Mouse (Mus musculus): Measurements from ENCODE around the gene Vps33a. TPM values are rescaled to one million over a fixed set of nuclear protein-coding genes. Genes with fewer than 3 reads are reported as not detected.
A peak's percentile ranks its signal among the peaks of the same experiment; 100 is the strongest.

Vps33a gene
- polyA plus RNA-seq, 1 experiment from 2014 or later: 83.9 TPM

- Histone ChIP-seq H3K79me2 (ENCODE audit: inconsistent target) (peaks cover 56% of the 10 kb centered on the region; the same call in 1 of the 2 replicates), H3K27ac (no peak overlapping the region), H3K4me3 (ENCODE audit: inconsistent target) (no peak overlapping the region), H3K36me3 (ENCODE audit: inconsistent target) (peaks cover 90% of the 10 kb centered on the region)
- 95% methylated on average over 11 of the region's 11 CpGs for WGBS (ENCODE audit: missing documents)
Measured at GRCm38 (mm10) chr5:123561128-123561527, 11.7 kb downstream of the Vps33a start.

GRCm38 (mm10) chr5:123559588-123559987 lies 13.2 kb downstream of the Vps33a start:
- H3K27ac ChIP-seq: no peak overlapping the region
- H3K4me3 ChIP-seq (ENCODE audit: inconsistent target): no peak overlapping the region
- peaks cover 41% of the 10 kb centered on the region; the same call in 1 of the 2 replicates for H3K79me2 ChIP-seq (ENCODE audit: inconsistent target)
- H3K36me3 ChIP-seq (ENCODE audit: inconsistent target): peaks cover 84% of the 10 kb centered on the region
- 94% methylated on average over 8 of the region's 8 CpGs for WGBS (ENCODE audit: missing documents)

- 84% methylated on average over 2 of the region's 2 CpGs for WGBS (ENCODE audit: missing documents)
- Histone ChIP-seq H3K36me3 (ENCODE audit: inconsistent target) (peaks cover 62% of the 10 kb centered on the region), H3K27ac (no peak overlapping the region)
Measured at GRCm38 (mm10) chr5:123556451-123556850, 16.4 kb downstream of the Vps33a start.

GRCm38 (mm10) chr5:123555693-123556092 lies 17.1 kb downstream of the Vps33a start:
- H3K4me3 ChIP-seq (ENCODE audit: inconsistent target): no peak overlapping the region
- H3K36me3 ChIP-seq (ENCODE audit: inconsistent target): peaks cover 54% of the 10 kb centered on the region
- WGBS (ENCODE audit: missing documents): 94% methylated on average over 7 of the region's 7 CpGs

More at GRCm38 (mm10) chr5:123556451-123556850, 16.4 kb downstream of the Vps33a start:
- H3K79me2 ChIP-seq (ENCODE audit: inconsistent target): peaks cover 15% of the 10 kb centered on the region; the same call in 1 of the 2 replicates
- no peak overlapping the region for H3K4me3 ChIP-seq (ENCODE audit: inconsistent target)

GRCm38 (mm10) chr5:123533801-123534200 lies 39.0 kb downstream of the Vps33a start:
- H3K79me2 ChIP-seq (ENCODE audit: inconsistent target): no peaks in the 10 kb centered on the region
- peaks cover 88% of the 10 kb centered on the region for H3K36me3 ChIP-seq (ENCODE audit: inconsistent target)
- H3K27ac ChIP-seq: no peak overlapping the region
- WGBS (ENCODE audit: missing documents): 96% methylated on average over 10 of the region's 10 CpGs
- H3K4me3 ChIP-seq (ENCODE audit: inconsistent target): no peak overlapping the region

More at GRCm38 (mm10) chr5:123555693-123556092, 17.1 kb downstream of the Vps33a start:
- H3K79me2 ChIP-seq (ENCODE audit: inconsistent target): peaks cover 8% of the 10 kb centered on the region; the same call in 1 of the 2 replicates
- H3K27ac ChIP-seq: no peak overlapping the region

- whole genome bisulfite sequencing (ENCODE audit: missing documents): 93% methylated on average over 8 of the region's 8 CpGs
- H3K36me3 ChIP-seq (ENCODE audit: inconsistent target): peaks cover 83% of the 10 kb centered on the region
Measured at GRCm38 (mm10) chr5:123530056-123530455, 42.8 kb downstream of the Vps33a start.

GRCm38 (mm10) chr5:123528641-123529040 lies 44.2 kb downstream of the Vps33a start:
- peaks cover 69% of the 10 kb centered on the region for H3K36me3 ChIP-seq (ENCODE audit: inconsistent target)
- H3K4me3 ChIP-seq (ENCODE audit: inconsistent target): no peak overlapping the region
- WGBS (ENCODE audit: missing documents): 88% methylated on average over 7 of the region's 7 CpGs
- no peak overlapping the region for H3K27ac ChIP-seq
- H3K79me2 ChIP-seq (ENCODE audit: inconsistent target): no peaks in the 10 kb centered on the region

More at GRCm38 (mm10) chr5:123530056-123530455, 42.8 kb downstream of the Vps33a start:
- Histone ChIP-seq H3K27ac (no peak overlapping the region), H3K79me2 (ENCODE audit: inconsistent target) (no peaks in the 10 kb centered on the region), H3K4me3 (ENCODE audit: inconsistent target) (no peak overlapping the region)

GRCm38 (mm10) chr5:123525916-123526495 lies 46.8 kb downstream of the Vps33a start:
- WGBS (ENCODE audit: missing documents): 93% methylated on average over 9 of the region's 9 CpGs
- H3K4me3 ChIP-seq (ENCODE audit: inconsistent target): no peak overlapping the region
- H3K27ac ChIP-seq: no peak overlapping the region
- H3K79me2 ChIP-seq (ENCODE audit: inconsistent target): no peaks in the 10 kb centered on the region
- H3K36me3 ChIP-seq (ENCODE audit: inconsistent target): peaks cover 42% of the 10 kb centered on the region

- Histone ChIP-seq H3K36me3 (ENCODE audit: inconsistent target) (peaks cover 35% of the 10 kb centered on the region), H3K4me3 (ENCODE audit: inconsistent target) (no peak within 1 kb of the TSS), H3K79me2 (ENCODE audit: inconsistent target) (no peaks in the 10 kb centered on the region), H3K27ac (no peak within 1 kb of the TSS)
- 90% methylated on average over 7 of the region's 7 CpGs for WGBS (ENCODE audit: missing documents)
Measured at GRCm38 (mm10) chr5:123525281-123525680, 47.6 kb downstream of the Vps33a start, which contains the start of gene Gm49027. Gm49027 (minus strand) TSS chr5:123525488.

GRCm38 (mm10) chr5:123524393-123524750 lies 48.5 kb downstream of the Vps33a start:
- no peak overlapping the region for H3K4me3 ChIP-seq (ENCODE audit: inconsistent target)
- peaks cover 26% of the 10 kb centered on the region for H3K36me3 ChIP-seq (ENCODE audit: inconsistent target)
- H3K79me2 ChIP-seq (ENCODE audit: inconsistent target): no peaks in the 10 kb centered on the region
- WGBS (ENCODE audit: missing documents): under 1% methylated on average over 27 of the region's 27 CpGs
- H3K27ac ChIP-seq: no peak overlapping the region

- Histone ChIP-seq H3K36me3 (ENCODE audit: inconsistent target) (peaks cover 21% of the 10 kb centered on the region; the same call in 1 of the 2 replicates), H3K4me3 (ENCODE audit: inconsistent target) (peak within 1 kb of the TSS; percentile 46), H3K79me2 (ENCODE audit: inconsistent target) (no peaks in the 10 kb centered on the region), H3K27ac (no peak within 1 kb of the TSS)
- 1% methylated on average over 73 of the region's 82 CpGs for WGBS (ENCODE audit: missing documents)
Measured at GRCm38 (mm10) chr5:123523692-123524392, 49.0 kb downstream of the Vps33a start, which contains the start of gene Diablo. Diablo (minus strand) TSS chr5:123524176.

GRCm38 (mm10) chr5:123522166-123522565 lies 50.7 kb downstream of the Vps33a start:
- Histone ChIP-seq H3K4me3 (ENCODE audit: inconsistent target) (no peak overlapping the region), H3K27ac (no peak overlapping the region), H3K79me2 (ENCODE audit: inconsistent target) (no peaks in the 10 kb centered on the region), H3K36me3 (ENCODE audit: inconsistent target) (peaks cover 13% of the 10 kb centered on the region; the same call in 1 of the 2 replicates)
- 100% methylated on average over 1 of the region's 1 CpGs for WGBS (ENCODE audit: missing documents)

GRCm38 (mm10) chr5:123521621-123522020 lies 51.2 kb downstream of the Vps33a start:
- H3K36me3 ChIP-seq (ENCODE audit: inconsistent target): 0 out of 2 replicates have a peak, but pooled peaks cover 8% of the 10 kb centered on the region
- H3K79me2 ChIP-seq (ENCODE audit: inconsistent target): no peaks in the 10 kb centered on the region
- H3K4me3 ChIP-seq (ENCODE audit: inconsistent target): no peak overlapping the region
- WGBS (ENCODE audit: missing documents): 100% methylated on average over 1 of the region's 1 CpGs
- H3K27ac ChIP-seq: no peak overlapping the region

- WGBS (ENCODE audit: missing documents): 91% methylated on average over 9 of the region's 9 CpGs
- Histone ChIP-seq H3K36me3 (ENCODE audit: inconsistent target) (0 out of 2 replicates have a peak, but pooled peaks cover 8% of the 10 kb centered on the region), H3K4me3 (ENCODE audit: inconsistent target) (no peak overlapping the region)
Measured at GRCm38 (mm10) chr5:123520666-123521065, 52.2 kb downstream of the Vps33a start.

GRCm38 (mm10) chr5:123514871-123515270 lies 58.0 kb downstream of the Vps33a start:
- Histone ChIP-seq H3K79me2 (ENCODE audit: inconsistent target) (no peaks in the 10 kb centered on the region), H3K4me3 (ENCODE audit: inconsistent target) (no peak overlapping the region), H3K36me3 (ENCODE audit: inconsistent target) (0 out of 2 replicates have a peak, but pooled peaks cover 8% of the 10 kb centered on the region), H3K27ac (no peak overlapping the region)
- WGBS (ENCODE audit: missing documents): 97% methylated on average over 5 of the region's 5 CpGs

More at GRCm38 (mm10) chr5:123520666-123521065, 52.2 kb downstream of the Vps33a start:
- H3K27ac ChIP-seq: no peak overlapping the region
- H3K79me2 ChIP-seq (ENCODE audit: inconsistent target): no peaks in the 10 kb centered on the region
